Mouse (Mus musculus): Measurements from ENCODE around the gene Nploc4. TPM values are rescaled to one million over a fixed set of nuclear protein-coding genes. Genes with fewer than 3 reads are reported as not detected.

Nploc4 gene
- polyA plus RNA-seq (2015; fragmentation: Nextera tagmentation; extraction: Ambion mirVana), result 34.1 and 36.3 TPM in 2 replicates

- Histone ChIP-seq H3K4me2 (replicated peaks) (peak within 1 kb of the TSS; percentile 54), H3K27ac (replicated peaks) (peak within 1 kb of the TSS; percentile 77), H3K36me3 (peaks cover 27% of the 10 kb centered on the region), H3K4me3 (replicated peaks) (peak within 1 kb of the TSS; percentile 85), H3K9me3 (replicated peaks) (no peaks in the 10 kb centered on the region), H3K9ac (peak within 1 kb of the TSS; percentile 86), H3K27me3 (no peaks in the 10 kb centered on the region), H3K4me1 (peaks cover 11% of the 10 kb centered on the region)
- WGBS, result under 1% methylated on average over 74 of the region's 77 CpGs
- ATAC-seq (ENCODE audit: insufficient number of reproducible peaks, low FRiP score, low TSS enrichment, low read depth), result peak; percentile 88
Measured at GRCm38 (mm10) chr11:120437152-120437856, at the start of gene Nploc4. TSS of gene Nploc4 (minus strand) at chr11:120437708.

GRCm38 (mm10) chr11:120485251-120485650 lies 47.7 kb upstream of the Nploc4 start:
- Histone ChIP-seq H3K9me3 (replicated peaks) (no peaks in the 10 kb centered on the region), H3K9ac (peak overlapping the region; percentile 91), H3K4me3 (replicated peaks) (peak overlapping the region; percentile 99), H3K27me3 (no peaks in the 10 kb centered on the region), H3K4me1 (peaks cover 28% of the 10 kb centered on the region), H3K27ac (replicated peaks) (peak overlapping the region; percentile 88), H3K36me3 (peaks cover 60% of the 10 kb centered on the region), H3K4me2 (replicated peaks) (peak overlapping the region; percentile 83)
- ATAC-seq (ENCODE audit: insufficient number of reproducible peaks, low FRiP score, low TSS enrichment, low read depth), result no peak
- WGBS, result 5% methylated on average over 10 of the region's 10 CpGs

GRCm38 (mm10) chr11:120484265-120484981 lies 46.9 kb upstream of the Nploc4 start, which contains the start of gene Mrpl12:
TSS of gene Mrpl12 (plus strand) at chr11:120484613.
- Histone ChIP-seq H3K27me3 (no peaks in the 10 kb centered on the region), H3K9me3 (replicated peaks) (no peaks in the 10 kb centered on the region), H3K36me3 (peaks cover 67% of the 10 kb centered on the region), H3K4me3 (replicated peaks) (peak within 1 kb of the TSS; percentile 99), H3K4me1 (peaks cover 23% of the 10 kb centered on the region), H3K4me2 (replicated peaks) (peak within 1 kb of the TSS; percentile 83), H3K27ac (replicated peaks) (peak within 1 kb of the TSS; percentile 88), H3K9ac (peak within 1 kb of the TSS; percentile 91)
- WGBS, result under 1% methylated on average over 60 of the region's 60 CpGs
- ATAC-seq (ENCODE audit: insufficient number of reproducible peaks, low FRiP score, low TSS enrichment, low read depth), result peak; percentile 94

GRCm38 (mm10) chr11:120483448-120483934 lies 46.0 kb upstream of the Nploc4 start:
- Histone ChIP-seq H3K4me2 (replicated peaks) (peak overlapping the region; percentile 83), H3K27ac (replicated peaks) (peak overlapping the region; percentile 88; the same call in 1 of the 2 replicates), H3K9ac (0 out of 2 replicates have a peak overlapping the region, but pooled peaks have one; percentile 69), H3K9me3 (replicated peaks) (no peaks in the 10 kb centered on the region), H3K36me3 (peaks cover 70% of the 10 kb centered on the region), H3K27me3 (no peaks in the 10 kb centered on the region), H3K4me3 (replicated peaks) (peak overlapping the region; percentile 99), H3K4me1 (peaks cover 22% of the 10 kb centered on the region)
- no peak for ATAC-seq (ENCODE audit: insufficient number of reproducible peaks, low FRiP score, low TSS enrichment, low read depth)
- 85% methylated on average over 7 of the region's 7 CpGs for WGBS

GRCm38 (mm10) chr11:120472052-120472451 lies 34.5 kb upstream of the Nploc4 start:
- H3K9me3 ChIP-seq (replicated peaks), result no peaks in the 10 kb centered on the region
- no peak overlapping the region for H3K27ac ChIP-seq (replicated peaks)
- peaks cover 11% of the 10 kb centered on the region for H3K4me1 ChIP-seq
- no peak for ATAC-seq (ENCODE audit: insufficient number of reproducible peaks, low FRiP score, low TSS enrichment, low read depth)
- H3K4me2 ChIP-seq (replicated peaks), result no peak overlapping the region
- WGBS, result 94% methylated on average over 6 of the region's 6 CpGs
- H3K9ac ChIP-seq, result no peak overlapping the region
- peaks cover 73% of the 10 kb centered on the region for H3K36me3 ChIP-seq
- H3K27me3 ChIP-seq, result no peaks in the 10 kb centered on the region
- no peak overlapping the region for H3K4me3 ChIP-seq (replicated peaks)

- H3K27me3 ChIP-seq, result no peaks in the 10 kb centered on the region
- ATAC-seq (ENCODE audit: insufficient number of reproducible peaks, low FRiP score, low TSS enrichment, low read depth), result no peak
Measured at GRCm38 (mm10) chr11:120467736-120468092, 30.2 kb upstream of the Nploc4 start.

GRCm38 (mm10) chr11:120467051-120467735 lies 29.7 kb upstream of the Nploc4 start, which contains the start of gene Arl16:
TSS of gene Arl16 (minus strand) at chr11:120467607.
- peak; percentile 100 for ATAC-seq (ENCODE audit: insufficient number of reproducible peaks, low FRiP score, low TSS enrichment, low read depth)
- H3K36me3 ChIP-seq, result peaks cover 57% of the 10 kb centered on the region
- H3K9me3 ChIP-seq (replicated peaks), result no peaks in the 10 kb centered on the region
- H3K4me2 ChIP-seq (replicated peaks), result peak within 1 kb of the TSS; percentile 83
- H3K9ac ChIP-seq, result peak within 1 kb of the TSS; percentile 93
- H3K27me3 ChIP-seq, result no peaks in the 10 kb centered on the region
- H3K4me3 ChIP-seq (replicated peaks), result peak within 1 kb of the TSS; percentile 100
- H3K27ac ChIP-seq (replicated peaks), result peak within 1 kb of the TSS; percentile 84
- H3K4me1 ChIP-seq, result peaks cover 24% of the 10 kb centered on the region
- under 1% methylated on average over 54 of the region's 54 CpGs for WGBS

More at GRCm38 (mm10) chr11:120467736-120468092, 30.2 kb upstream of the Nploc4 start:
- Histone ChIP-seq H3K4me3 (replicated peaks) (peak overlapping the region; percentile 100), H3K9me3 (replicated peaks) (no peaks in the 10 kb centered on the region), H3K4me1 (peaks cover 24% of the 10 kb centered on the region), H3K36me3 (peaks cover 57% of the 10 kb centered on the region), H3K27ac (replicated peaks) (peak overlapping the region; percentile 51; the same call in 1 of the 2 replicates), H3K9ac (peak overlapping the region; percentile 93), H3K4me2 (replicated peaks) (peak overlapping the region; percentile 83)
- under 1% methylated on average over 33 of the region's 33 CpGs for WGBS

GRCm38 (mm10) chr11:120465521-120465920 lies 28.0 kb upstream of the Nploc4 start:
- H3K36me3 ChIP-seq, result peaks cover 57% of the 10 kb centered on the region
- WGBS, result 89% methylated on average over 4 of the region's 4 CpGs
- ATAC-seq (ENCODE audit: insufficient number of reproducible peaks, low FRiP score, low TSS enrichment, low read depth), result no peak
- 0 out of 2 replicates have a peak overlapping the region, but pooled peaks have one; percentile 100 for H3K4me3 ChIP-seq (replicated peaks)
- H3K9me3 ChIP-seq (replicated peaks), result no peaks in the 10 kb centered on the region
- no peak overlapping the region for H3K27ac ChIP-seq (replicated peaks)
- peaks cover 24% of the 10 kb centered on the region for H3K4me1 ChIP-seq
- no peaks in the 10 kb centered on the region for H3K27me3 ChIP-seq
- 0 out of 2 replicates have a peak overlapping the region, but pooled peaks have one; percentile 6 for H3K9ac ChIP-seq
- H3K4me2 ChIP-seq (replicated peaks), result no peak overlapping the region

- WGBS, result 78% methylated on average over 5 of the region's 5 CpGs
- Histone ChIP-seq H3K27ac (replicated peaks) (no peak overlapping the region), H3K4me1 (peaks cover 27% of the 10 kb centered on the region), H3K4me3 (replicated peaks) (no peak overlapping the region), H3K27me3 (no peaks in the 10 kb centered on the region), H3K9me3 (replicated peaks) (no peaks in the 10 kb centered on the region), H3K9ac (no peak overlapping the region), H3K4me2 (replicated peaks) (no peak overlapping the region), H3K36me3 (peaks cover 55% of the 10 kb centered on the region)
- ATAC-seq (ENCODE audit: insufficient number of reproducible peaks, low FRiP score, low TSS enrichment, low read depth), result no peak
Measured at GRCm38 (mm10) chr11:120464365-120464764, 26.9 kb upstream of the Nploc4 start.

- Histone ChIP-seq H3K9ac (no peak overlapping the region), H3K4me1 (peaks cover 31% of the 10 kb centered on the region), H3K4me3 (replicated peaks) (no peak overlapping the region), H3K36me3 (peaks cover 54% of the 10 kb centered on the region), H3K9me3 (replicated peaks) (no peaks in the 10 kb centered on the region), H3K27me3 (no peaks in the 10 kb centered on the region), H3K27ac (replicated peaks) (no peak overlapping the region), H3K4me2 (replicated peaks) (no peak overlapping the region)
- no peak for ATAC-seq (ENCODE audit: insufficient number of reproducible peaks, low FRiP score, low TSS enrichment, low read depth)
- WGBS, result 87% methylated on average over 2 of the region's 2 CpGs
Measured at GRCm38 (mm10) chr11:120463536-120463935, 26.0 kb upstream of the Nploc4 start.

Measured in embryonic facial prominence, embryonic 15.5 days (tissue).